Mouse (Mus musculus) liver, adult 2 months (tissue): Measurements from ENCODE around the gene Olfr331.

Source experiments
- CTCF ChIP-seq: fragments of 200-500 bp; IDR thresholded peaks from 2 replicates; pipeline ENCODE4 v1.5.1; 2011; ENCODE audit warnings: low read depth, low read length, control low read depth
- POLR2A ChIP-seq: fragments of 200-500 bp; IDR thresholded peaks from 2 replicates; pipeline ENCODE4 v1.6.1; 2011; ENCODE audit warnings: low read length, control low read depth; ENCODE audit not compliant: insufficient read depth; ENCODE audit errors: extremely low read depth

GRCm38 (mm10) chr11:58452759-58453158 lies 49.6 kb downstream of the Olfr331 start, which contains the start of gene Lypd9:
- TF ChIP-seq CTCF (no peak), POLR2A (no peak)
